Mouse (Mus musculus) megakaryocyte, embryonic 14.5 days (primary cell): ENCODE measurements around the gene Ldhc. TPM values are rescaled to one million over a fixed set of nuclear protein-coding genes. Genes with fewer than 3 reads are reported as not detected.
A peak's percentile ranks its signal among the peaks of the same experiment; 100 is the strongest.
"Not testable (repeated sequence)": the region's sequence is repeated elsewhere in the genome, so short reads cannot be mapped to it uniquely, and the experiment has no call there.

ENCODE experiments used
- H3K27me3 ChIP-seq: replicated peaks from 2 replicates; pipeline ENCODE3; 2012; ENCODE audit warnings: inconsistent platforms
- H3K36me3 ChIP-seq: replicated peaks from 2 replicates; pipeline ENCODE3; 2012; ENCODE audit warnings: low read length, inconsistent platforms, mixed read lengths
- H3K4me1 ChIP-seq: 2 replicates; pipeline ENCODE4 v1.6.1; 2012; ENCODE audit warnings: inconsistent platforms
- H3K4me3 ChIP-seq: replicated peaks from 2 replicates; pipeline ENCODE3; 2012; ENCODE audit warnings: moderate library complexity, mild to moderate bottlenecking, inconsistent platforms
- H3K9me3 ChIP-seq: 2 replicates; pipeline ENCODE4 v1.6.1; 2012; ENCODE audit warnings: inconsistent platforms
- FLI1 ChIP-seq: IDR thresholded peaks from 2 replicates; pipeline ENCODE4 v1.6.1; 2012; ENCODE audit warnings: low read length, inconsistent platforms, mixed read lengths
- GATA1 ChIP-seq: IDR thresholded peaks from 3 replicates; pipeline ENCODE4 v1.6.1; 2012; ENCODE audit warnings: mixed read lengths, low read length, inconsistent platforms, borderline replicate concordance
- polyA plus RNA-seq: library from polyadenylated mRNA; stranded (reverse); fragments of >175 nt; gene quantifications from 2 replicates; pipeline ENCODE4 v1.2.3, GENCODE M21; 2012; ENCODE audit warnings: low replicate concordance; ENCODE audit not compliant: insufficient read depth

The Ldhc gene
- polyA plus RNA-seq, 1 experiment = 0.35 TPM

GRCm38 (mm10) chr7:46855866-46856560, 5.0 kb upstream of the Ldhc start:
- TF ChIP-seq FLI1 (no peak), GATA1 (no peak)
- peaks cover 49% of the 10 kb centered on the region for H3K4me1 ChIP-seq
- H3K4me3 ChIP-seq = no peak overlapping the region
- H3K9me3 ChIP-seq = no peaks in the 10 kb centered on the region
- no peaks in the 10 kb centered on the region for H3K27me3 ChIP-seq
- peaks cover 54% of the 10 kb centered on the region for H3K36me3 ChIP-seq

DNA sequence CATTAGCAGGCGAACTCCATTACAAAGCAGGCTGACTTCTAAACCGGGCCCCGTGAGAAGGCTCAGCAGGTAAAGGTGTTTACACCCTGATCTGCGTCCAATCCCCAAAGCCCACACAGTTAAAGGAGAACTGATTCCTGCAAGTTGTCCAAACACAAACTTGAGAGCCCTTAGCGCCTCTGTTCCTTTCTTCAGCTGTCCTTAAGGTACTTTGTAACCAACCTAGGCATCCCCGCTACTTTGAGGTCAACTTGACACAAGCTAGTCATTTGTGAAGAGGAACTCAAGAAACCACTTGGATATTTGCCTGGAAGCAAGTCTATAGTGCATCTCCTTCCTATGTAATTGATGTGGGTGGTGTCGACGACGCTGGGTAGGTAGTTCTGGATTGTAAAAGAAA, 3.6 kb upstream of the Ldhc start:
- Histone ChIP-seq H3K9me3 (no peaks in the 10 kb centered on the region), H3K4me1 (peaks cover 48% of the 10 kb centered on the region), H3K4me3 (no peak overlapping the region), H3K36me3 (peaks cover 39% of the 10 kb centered on the region), H3K27me3 (peaks cover under 1% of the 10 kb centered on the region)
- no peak for TF ChIP-seq FLI1
- no peak for TF ChIP-seq GATA1

- TF ChIP-seq FLI1 (no peak), GATA1 (no peak)
- peaks cover 45% of the 10 kb centered on the region for H3K4me1 ChIP-seq
- H3K4me3 ChIP-seq = no peak overlapping the region
- H3K36me3 ChIP-seq = peaks cover 23% of the 10 kb centered on the region
- H3K27me3 ChIP-seq = peaks cover 3% of the 10 kb centered on the region
- peaks cover 3% of the 10 kb centered on the region; the same call in 1 of the 2 replicates for H3K9me3 ChIP-seq
Observed at GRCm38 (mm10) chr7:46859031-46859430, 2.0 kb upstream of the Ldhc start.

GRCm38 (mm10) chr7:46871988-46872387, 11.0 kb downstream of the Ldhc start:
- H3K36me3 ChIP-seq = no peaks in the 10 kb centered on the region
- H3K4me1 ChIP-seq = peaks cover 72% of the 10 kb centered on the region
- no peaks in the 10 kb centered on the region for H3K27me3 ChIP-seq
- H3K9me3 ChIP-seq = no peaks in the 10 kb centered on the region
- H3K4me3 ChIP-seq = peak overlapping the region; percentile 72
- TF ChIP-seq FLI1 (no peak), GATA1 (no peak)

GRCm38 (mm10) chr7:46876841-46877240, 15.8 kb downstream of the Ldhc start:
- peaks cover 3% of the 10 kb centered on the region for H3K36me3 ChIP-seq
- no peaks in the 10 kb centered on the region for H3K27me3 ChIP-seq
- no peaks in the 10 kb centered on the region for H3K9me3 ChIP-seq
- H3K4me3 ChIP-seq = peak overlapping the region; percentile 31
- H3K4me1 ChIP-seq = peaks cover 89% of the 10 kb centered on the region
- TF ChIP-seq GATA1 = no peak
- TF ChIP-seq FLI1 = no peak

GRCm38 (mm10) chr7:46877255-46877654, 16.3 kb downstream of the Ldhc start:
- TF ChIP-seq GATA1 (no peak), FLI1 (no peak)
- peaks cover 89% of the 10 kb centered on the region for H3K4me1 ChIP-seq
- peak overlapping the region; percentile 31 for H3K4me3 ChIP-seq
- peaks cover 3% of the 10 kb centered on the region for H3K36me3 ChIP-seq
- no peaks in the 10 kb centered on the region for H3K27me3 ChIP-seq
- H3K9me3 ChIP-seq = no peaks in the 10 kb centered on the region

GRCm38 (mm10) chr7:46879851-46880250, 18.8 kb downstream of the Ldhc start:
- no peaks in the 10 kb centered on the region for H3K9me3 ChIP-seq
- peaks cover 88% of the 10 kb centered on the region for H3K4me1 ChIP-seq
- TF ChIP-seq FLI1 (no peak), GATA1 (no peak)
- H3K27me3 ChIP-seq = no peaks in the 10 kb centered on the region
- no peak overlapping the region for H3K4me3 ChIP-seq
- peaks cover 11% of the 10 kb centered on the region for H3K36me3 ChIP-seq

DNA sequence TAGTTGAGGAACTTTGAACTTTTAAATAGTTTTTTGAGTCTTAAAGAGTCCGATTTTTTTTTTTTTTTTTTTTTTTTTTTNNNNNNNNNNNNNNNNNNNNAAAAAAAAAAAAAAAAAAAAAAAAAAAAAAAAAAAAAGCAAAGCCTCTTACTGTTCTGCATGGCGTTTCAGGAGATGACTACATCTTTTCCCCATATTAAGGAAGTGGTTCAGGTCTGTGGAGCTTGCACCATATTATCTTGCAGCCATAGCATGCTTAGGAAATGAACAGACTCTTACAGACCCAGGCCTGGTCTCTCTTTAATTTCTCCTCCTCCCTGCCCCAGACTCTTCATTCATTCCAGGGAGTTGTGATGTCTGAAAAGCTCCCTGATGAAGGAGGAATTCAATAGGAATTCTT, 20.0 kb downstream of the Ldhc start:
- Histone ChIP-seq H3K4me1 (peaks cover 85% of the 10 kb centered on the region), H3K27me3 (no peaks in the 10 kb centered on the region), H3K4me3 (no peak overlapping the region), H3K36me3 (peaks cover 22% of the 10 kb centered on the region), H3K9me3 (no peaks in the 10 kb centered on the region)
- no peak for TF ChIP-seq FLI1
- TF ChIP-seq GATA1 = no peak

- H3K9me3 ChIP-seq, H3K27me3 ChIP-seq, H3K4me3 ChIP-seq: not testable (repeated sequence)
- Histone ChIP-seq H3K36me3 (peaks cover 31% of the 10 kb centered on the region), H3K4me1 (peaks cover 76% of the 10 kb centered on the region)
Observed at GRCm38 (mm10) chr7:46881941-46882340, 20.9 kb downstream of the Ldhc start.

- H3K4me3 ChIP-seq = peak overlapping the region; percentile 56
- H3K9me3 ChIP-seq = no peaks in the 10 kb centered on the region
- H3K27me3 ChIP-seq = no peaks in the 10 kb centered on the region
- H3K4me1 ChIP-seq = peaks cover 62% of the 10 kb centered on the region
- no peak for TF ChIP-seq FLI1
- TF ChIP-seq GATA1 = no peak
- H3K36me3 ChIP-seq = peaks cover 45% of the 10 kb centered on the region
Observed at GRCm38 (mm10) chr7:46883304-46883703, 22.3 kb downstream of the Ldhc start.
